Mouse (Mus musculus): Measurements from ENCODE around the gene Mdga2.

GRCm38 (mm10) chr12:66755653-66756052 is 466.7 kb downstream of the Mdga2 start:
- no peak for TF ChIP-seq CTCF (IDR thresholded peaks at IDR 0.05; ENCODE audit: low read depth)
- TF ChIP-seq EP300 (IDR thresholded peaks at IDR 0.05; ENCODE audit: low read depth) = no peak

Measured in liver, postnatal 0 days (tissue).